Mouse (Mus musculus) heart, embryonic 13.5 days (tissue): Measurements from ENCODE around the gene Sec14l5. TPM values are rescaled to one million over a fixed set of nuclear protein-coding genes. Genes with fewer than 3 reads are reported as not detected.
A peak's percentile ranks its signal among the peaks of the same experiment; 100 is the strongest.

Source experiments
- ATAC-seq: fragments of 200-750 bp; cut with Nextera tagmentation; 2 replicates; pipeline ENCODE4 v1.8.0; 2017; ENCODE audit warnings: moderate TSS enrichment; ENCODE audit not compliant: insufficient number of reproducible peaks, low FRiP score, low TSS enrichment; ENCODE audit errors: extremely low read depth
- H3K27ac ChIP-seq: fragments of 300-500 bp; sonication (generic); replicated peaks from 2 replicates; pipeline ENCODE4 v1.5.1; 2015; ENCODE audit warnings: moderate library complexity, mild to moderate bottlenecking, inconsistent platforms
- H3K27me3 ChIP-seq: fragments of 300-500 bp; sonication (generic); replicated peaks from 2 replicates; pipeline ENCODE4 v1.6.1; 2015; ENCODE audit warnings: mild to moderate bottlenecking, inconsistent platforms
- H3K36me3 ChIP-seq: fragments of 300-500 bp; sonication (generic); 2 replicates; pipeline ENCODE4 v1.6.1; 2015; ENCODE audit warnings: mild to moderate bottlenecking, inconsistent platforms
- H3K4me1 ChIP-seq: fragments of 300-500 bp; sonication (generic); 2 replicates; pipeline ENCODE4 v1.6.1; 2015; ENCODE audit warnings: inconsistent platforms
- H3K4me2 ChIP-seq: fragments of 300-500 bp; sonication (generic); 2 replicates; pipeline ENCODE4 v1.6.1; 2015; ENCODE audit warnings: inconsistent platforms, mild to moderate bottlenecking, moderate library complexity
- H3K4me3 ChIP-seq: fragments of 300-500 bp; sonication (generic); 2 replicates; pipeline ENCODE4 v1.5.1; 2015; ENCODE audit warnings: moderate library complexity, mild to moderate bottlenecking, inconsistent platforms
- H3K9ac ChIP-seq: fragments of 300-500 bp; sonication (generic); 2 replicates; pipeline ENCODE4 v1.6.1; 2015; ENCODE audit warnings: inconsistent platforms, mild to moderate bottlenecking, moderate library complexity
- H3K9me3 ChIP-seq: fragments of 300-500 bp; sonication (generic); 2 replicates; pipeline ENCODE4 v1.6.1; 2016; ENCODE audit warnings: inconsistent platforms
- WGBS: fragments of 180-500 bp; shearing (Covaris S2); methylation state at CpG from one replicate; pipeline ENCODE4 v1.1.7; 2015; ENCODE audit warnings: mixed read lengths; 5-methylcytosine and 5-hydroxymethylcytosine counted together
- polyA plus RNA-seq: library from polyadenylated mRNA; unstranded; fragments of >200 nt; fragmentation: Nextera tagmentation; extraction: Ambion mirVana; gene quantifications from 2 replicates; pipeline ENCODE4 v1.2.1, GENCODE M21; 2015

Gene Sec14l5
- 0.04 and 0.08 TPM in 2 replicates for polyA plus RNA-seq

- 16% methylated on average over 13 of the region's 13 CpGs for WGBS
- H3K4me1 ChIP-seq, result peaks cover 16% of the 10 kb centered on the region
- peak within 1 kb of the TSS; percentile 17; the same call in 1 of the 2 replicates for H3K9ac ChIP-seq
- ATAC-seq, result no peak
- no peaks in the 10 kb centered on the region for H3K36me3 ChIP-seq
- H3K9me3 ChIP-seq, result no peaks in the 10 kb centered on the region
- no peak within 1 kb of the TSS for H3K27ac ChIP-seq
- peak within 1 kb of the TSS; percentile 42 for H3K4me3 ChIP-seq
- H3K4me2 ChIP-seq, result peak within 1 kb of the TSS; percentile 68
- peaks cover 50% of the 10 kb centered on the region for H3K27me3 ChIP-seq
Measured at GRCm38 (mm10) chr16:5147037-5147385, at the start of gene Sec14l5. TSS of gene Sec14l5 (plus strand) at chr16:5147109.

- Histone ChIP-seq H3K4me1 (no peaks in the 10 kb centered on the region), H3K9me3 (no peaks in the 10 kb centered on the region), H3K4me3 (no peak overlapping the region), H3K36me3 (no peaks in the 10 kb centered on the region), H3K9ac (no peak overlapping the region), H3K27me3 (0 out of 2 replicates have a peak, but pooled peaks cover 4% of the 10 kb centered on the region), H3K27ac (no peak overlapping the region), H3K4me2 (no peak overlapping the region)
- WGBS, result 53% methylated on average over 6 of the region's 6 CpGs
- ATAC-seq, result no peak
Measured at GRCm38 (mm10) chr16:5101000-5101399, 45.9 kb upstream of the Sec14l5 start.

GRCm38 (mm10) chr16:5109877-5110276 is 37.0 kb upstream of the Sec14l5 start:
- peaks cover 28% of the 10 kb centered on the region for H3K4me1 ChIP-seq
- H3K36me3 ChIP-seq, result no peaks in the 10 kb centered on the region
- no peak overlapping the region for H3K27ac ChIP-seq
- H3K4me3 ChIP-seq, result no peak overlapping the region
- peaks cover 1% of the 10 kb centered on the region; the same call in 1 of the 2 replicates for H3K27me3 ChIP-seq
- no peak overlapping the region for H3K9ac ChIP-seq
- H3K9me3 ChIP-seq, result 0 out of 2 replicates have a peak, but pooled peaks cover 5% of the 10 kb centered on the region
- ATAC-seq, result no peak
- 74% methylated on average over 7 of the region's 7 CpGs for WGBS
- H3K4me2 ChIP-seq, result no peak overlapping the region

GRCm38 (mm10) chr16:5111021-5111420 is 35.9 kb upstream of the Sec14l5 start:
- Histone ChIP-seq H3K9ac (no peak overlapping the region), H3K4me2 (no peak overlapping the region), H3K9me3 (0 out of 2 replicates have a peak, but pooled peaks cover 5% of the 10 kb centered on the region), H3K36me3 (no peaks in the 10 kb centered on the region), H3K4me1 (peaks cover 34% of the 10 kb centered on the region), H3K27ac (no peak overlapping the region), H3K27me3 (no peaks in the 10 kb centered on the region; the same call in 1 of the 2 replicates), H3K4me3 (no peak overlapping the region)
- WGBS, result 77% methylated on average over 3 of the region's 3 CpGs
- ATAC-seq, result no peak

GRCm38 (mm10) chr16:5113002-5113550 is 33.8 kb upstream of the Sec14l5 start:
- no peak for ATAC-seq
- H3K9me3 ChIP-seq, result 0 out of 2 replicates have a peak, but pooled peaks cover 3% of the 10 kb centered on the region
- H3K4me1 ChIP-seq, result peaks cover 34% of the 10 kb centered on the region
- no peaks in the 10 kb centered on the region for H3K36me3 ChIP-seq
- 40% methylated on average over 4 of the region's 4 CpGs for WGBS
- H3K4me3 ChIP-seq, result no peak overlapping the region
- H3K4me2 ChIP-seq, result no peak overlapping the region
- H3K27me3 ChIP-seq, result no peaks in the 10 kb centered on the region; the same call in 1 of the 2 replicates
- H3K9ac ChIP-seq, result no peak overlapping the region
- H3K27ac ChIP-seq, result peak overlapping the region; percentile 44; the same call in 1 of the 2 replicates

- no peak overlapping the region for H3K9ac ChIP-seq
- no peaks in the 10 kb centered on the region; the same call in 1 of the 2 replicates for H3K27me3 ChIP-seq
- 42% methylated on average over 2 of the region's 2 CpGs for WGBS
- H3K4me3 ChIP-seq, result no peak overlapping the region
- H3K9me3 ChIP-seq, result no peaks in the 10 kb centered on the region
- H3K4me2 ChIP-seq, result no peak overlapping the region
- H3K27ac ChIP-seq, result peak overlapping the region; percentile 44
- H3K4me1 ChIP-seq, result peaks cover 34% of the 10 kb centered on the region
- no peak for ATAC-seq
- H3K36me3 ChIP-seq, result no peaks in the 10 kb centered on the region
Measured at GRCm38 (mm10) chr16:5113582-5113981, 33.3 kb upstream of the Sec14l5 start.

GRCm38 (mm10) chr16:5119385-5119784 is 27.5 kb upstream of the Sec14l5 start:
- Histone ChIP-seq H3K4me3 (no peak overlapping the region), H3K9me3 (0 out of 2 replicates have a peak, but pooled peaks cover 1% of the 10 kb centered on the region), H3K27ac (no peak overlapping the region), H3K27me3 (peaks cover 45% of the 10 kb centered on the region), H3K4me2 (no peak overlapping the region), H3K4me1 (peaks cover 7% of the 10 kb centered on the region), H3K9ac (no peak overlapping the region), H3K36me3 (no peaks in the 10 kb centered on the region)
- no peak for ATAC-seq
- WGBS, result 66% methylated on average over 4 of the region's 4 CpGs

- no peaks in the 10 kb centered on the region for H3K36me3 ChIP-seq
- peaks cover 6% of the 10 kb centered on the region for H3K4me1 ChIP-seq
- H3K4me3 ChIP-seq, result no peak overlapping the region
- 0 out of 2 replicates have a peak, but pooled peaks cover 4% of the 10 kb centered on the region for H3K9me3 ChIP-seq
- H3K9ac ChIP-seq, result no peak overlapping the region
- ATAC-seq, result no peak
- no peak overlapping the region for H3K4me2 ChIP-seq
- peaks cover 45% of the 10 kb centered on the region for H3K27me3 ChIP-seq
- 71% methylated on average over 4 of the region's 4 CpGs for WGBS
- H3K27ac ChIP-seq, result no peak overlapping the region
Measured at GRCm38 (mm10) chr16:5119845-5120244, 27.1 kb upstream of the Sec14l5 start.

- Histone ChIP-seq H3K4me1 (no peaks in the 10 kb centered on the region), H3K9me3 (0 out of 2 replicates have a peak, but pooled peaks cover 4% of the 10 kb centered on the region), H3K4me3 (no peak overlapping the region), H3K36me3 (no peaks in the 10 kb centered on the region), H3K9ac (no peak overlapping the region), H3K4me2 (no peak overlapping the region), H3K27me3 (peaks cover 72% of the 10 kb centered on the region), H3K27ac (no peak overlapping the region)
- 59% methylated on average over 6 of the region's 6 CpGs for WGBS
- ATAC-seq, result no peak
Measured at GRCm38 (mm10) chr16:5123476-5123875, 23.4 kb upstream of the Sec14l5 start.

GRCm38 (mm10) chr16:5130196-5130595 is 16.7 kb upstream of the Sec14l5 start:
- H3K36me3 ChIP-seq, result no peaks in the 10 kb centered on the region
- H3K4me1 ChIP-seq, result peaks cover 41% of the 10 kb centered on the region
- 71% methylated on average over 2 of the region's 2 CpGs for WGBS
- H3K27me3 ChIP-seq, result peaks cover 82% of the 10 kb centered on the region
- no peak overlapping the region for H3K27ac ChIP-seq
- H3K9ac ChIP-seq, result no peak overlapping the region
- no peaks in the 10 kb centered on the region for H3K9me3 ChIP-seq
- H3K4me2 ChIP-seq, result no peak overlapping the region
- ATAC-seq, result no peak
- H3K4me3 ChIP-seq, result no peak overlapping the region

- Histone ChIP-seq H3K4me3 (no peak overlapping the region), H3K27ac (no peak overlapping the region), H3K9me3 (no peaks in the 10 kb centered on the region), H3K36me3 (no peaks in the 10 kb centered on the region), H3K27me3 (peaks cover 78% of the 10 kb centered on the region), H3K4me1 (peaks cover 46% of the 10 kb centered on the region), H3K9ac (no peak overlapping the region), H3K4me2 (peak overlapping the region; percentile 73)
- 24% methylated on average over 4 of the region's 4 CpGs for WGBS
- no peak for ATAC-seq
Measured at GRCm38 (mm10) chr16:5130766-5131165, 16.1 kb upstream of the Sec14l5 start.
